Mouse (Mus musculus) cerebellum, adult 2 months (tissue): Measurements from ENCODE around the gene Prkaa2.

Experiments
- CTCF ChIP-seq: fragments of 200-500 bp; IDR thresholded peaks from 2 replicates; pipeline ENCODE4 v1.5.1; 2011; ENCODE audit warnings: low read depth, mild to moderate bottlenecking, control low read depth, low read length, moderate library complexity, borderline replicate concordance; ENCODE audit not compliant: insufficient read depth
- POLR2A ChIP-seq: fragments of 200-500 bp; IDR thresholded peaks from 2 replicates; pipeline ENCODE4 v1.6.1; 2011; ENCODE audit warnings: low read length, control low read depth, borderline replicate concordance; ENCODE audit not compliant: insufficient read depth

DNA sequence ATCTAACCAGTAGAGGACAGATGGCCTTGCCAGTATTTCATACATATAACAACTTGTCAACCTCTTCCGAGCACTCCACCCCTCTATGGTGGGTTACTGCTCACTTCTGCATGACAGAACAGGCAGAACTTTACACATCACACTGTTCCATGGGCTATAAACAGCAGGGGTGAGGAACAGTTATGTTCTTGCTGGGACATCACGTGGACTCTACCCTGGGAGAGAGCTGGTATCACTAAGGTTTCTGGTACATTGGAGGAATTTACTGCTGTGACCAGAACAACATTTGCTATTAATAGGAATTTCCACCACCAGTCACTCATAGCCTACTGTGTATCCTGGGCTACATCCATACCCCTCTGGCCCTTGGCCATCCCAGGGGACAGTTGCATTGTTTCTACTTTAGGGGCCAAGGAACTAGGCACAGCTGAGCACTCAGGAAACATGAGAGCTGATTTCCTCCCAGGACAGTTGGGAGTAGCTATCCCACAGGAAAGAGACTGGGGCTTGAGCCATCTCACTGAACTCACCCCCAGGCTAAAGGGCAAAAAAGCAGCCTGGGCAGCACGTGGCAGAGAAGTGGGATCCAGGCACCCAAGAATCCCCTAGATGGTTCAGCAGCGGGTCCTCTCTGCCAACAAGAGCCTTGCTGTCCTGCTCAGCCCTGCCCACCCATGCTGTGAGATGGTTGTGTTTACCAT is 23.8 kb upstream of the Prkaa2 start:
- no peak for TF ChIP-seq POLR2A
- no peak for TF ChIP-seq CTCF
